In the genomic region with DNA sequence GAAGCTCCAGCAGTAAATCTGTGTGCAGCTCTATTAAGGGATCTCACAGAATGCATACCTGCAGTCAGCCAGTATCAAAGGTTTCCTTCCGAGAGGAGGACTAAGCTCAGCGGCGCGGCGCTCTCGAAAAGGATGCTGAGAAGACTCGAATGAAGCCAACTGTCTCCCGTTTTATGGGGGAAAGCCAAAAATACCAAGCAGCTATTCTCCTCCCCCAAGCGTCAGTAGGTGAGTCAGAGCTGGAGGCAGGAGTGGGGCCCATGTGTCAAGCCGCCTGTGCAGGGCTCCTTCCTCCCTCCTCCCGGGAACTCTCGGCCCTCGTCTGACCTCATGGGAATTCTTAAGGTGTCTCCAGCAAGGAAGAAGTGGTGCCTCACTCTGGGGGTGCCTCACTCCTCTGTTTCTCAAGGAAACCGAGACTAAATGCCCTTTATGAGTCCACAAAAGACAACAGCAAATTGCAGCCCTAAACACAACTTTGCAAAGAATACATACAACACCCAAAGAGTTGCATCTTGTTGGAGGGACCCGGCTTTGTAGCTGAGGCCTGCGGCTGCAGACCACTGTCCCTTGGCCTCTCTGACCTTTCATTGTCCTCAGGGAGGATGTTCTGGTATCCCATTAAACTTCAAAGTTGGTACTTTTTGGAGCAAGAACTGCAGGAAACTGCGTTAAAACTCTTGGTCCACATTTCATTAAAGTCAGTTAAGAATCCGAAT, we compare ENCODE assay signal across 8 mouse cellular contexts. TPM values are rescaled to one million over a fixed set of nuclear protein-coding genes. Genes with fewer than 3 reads are reported as not detected.
DNase-seq lines count a peak whose midpoint lies in the region; ATAC-seq and TF ChIP-seq lines count a peak whose summit lies in the region.

No protein-coding gene starts in this region.

- peaks cover 42% of the 10 kb centered on the region for H3K79me2 ChIP-seq in CH12.LX (replicated peaks; ENCODE audit: control insufficient read depth, extremely low read depth, insufficient read depth, poor library complexity, severe bottlenecking)

- H3K4me3 ChIP-seq in CH12.LX (replicated peaks in 1 of 3; ENCODE audit: low read depth in 2 of 3, low read length in 2 of 3, poor library complexity in 1 of 3): peak overlapping the region; percentile 64 to 76 (median 75)
- H3K4me3 ChIP-seq in limb, embryonic 15.5 days: peak overlapping the region; percentile 67
- peak overlapping the region; percentile 69 for H3K4me3 ChIP-seq in neural tube, embryonic 15.5 days (replicated peaks)

- DNase-seq in B cell, adult 2 months: peak; percentile 23 to 27
- DNase-seq in CH12.LX (ENCODE audit: extremely low read depth): peak; percentile 91
- DNase-seq in cerebellum, adult 9-10 months: peak; percentile 90
- DNase-seq in frontal cortex, postnatal 25 days (ENCODE audit: low spot score in 2 of 2): peak; percentile 43 to 52
- DNase-seq in kidney, adult 18-20 months: peak; percentile 39
- no peak for DNase-seq in spleen, adult 12 weeks (ENCODE audit: low spot score)

- no peaks in the 10 kb centered on the region for H3K9me3 ChIP-seq in CH12.LX (replicated peaks; ENCODE audit: low read length)
- H3K9me3 ChIP-seq in limb, embryonic 15.5 days: no peaks in the 10 kb centered on the region
- no peaks in the 10 kb centered on the region for H3K9me3 ChIP-seq in neural tube, embryonic 15.5 days (replicated peaks)

- TF ChIP-seq RAD21 in CH12.LX (IDR thresholded peaks at IDR 0.05; ENCODE audit: low read depth, low read length): no peak

- dilution Hi-C loops in CH12.LX (cut with MboI; ENCODE audit: extremely low pct_ligation_motif_present, extremely low pct_unique_long_range_greater_than_20kb, low sequenced_read_pairs): no loop called here

- peaks cover 15 to 74% of the 10 kb centered on the region in 2 experiments for H3K4me1 ChIP-seq in CH12.LX (ENCODE audit: control insufficient read depth in 1 of 2, insufficient read depth in 2 of 2)
- H3K4me1 ChIP-seq in limb, embryonic 15.5 days: peaks cover 30% of the 10 kb centered on the region
- peaks cover 27% of the 10 kb centered on the region for H3K4me1 ChIP-seq in neural tube, embryonic 15.5 days

- peak overlapping the region; percentile 79 for H3K9ac ChIP-seq in CH12.LX (ENCODE audit: insufficient read depth, low read depth)
- no peak overlapping the region for H3K9ac ChIP-seq in limb, embryonic 15.5 days
- H3K9ac ChIP-seq in neural tube, embryonic 15.5 days (replicated peaks): no peak overlapping the region

- TF ChIP-seq POLR2A in CH12.LX (IDR thresholded peaks at IDR 0.05; ENCODE audit: low read depth, low read length): peak; percentile 94

- no peak for TF ChIP-seq CTCF in CH12.LX (conservative IDR thresholded peaks at IDR 0.05 in 1 of 2, IDR thresholded peaks at IDR 0.05 in 1 of 2; ENCODE audit: low read depth in 2 of 2, low read length in 2 of 2)

- no peaks in the 10 kb centered on the region for H3K36me3 ChIP-seq in CH12.LX (replicated peaks in 1 of 2; ENCODE audit: control insufficient read depth in 1 of 2, insufficient read depth in 1 of 2, low read length in 1 of 2)
- no peaks in the 10 kb centered on the region for H3K36me3 ChIP-seq in limb, embryonic 15.5 days
- no peaks in the 10 kb centered on the region for H3K36me3 ChIP-seq in neural tube, embryonic 15.5 days

- peak overlapping the region; percentile 87 for H3K27ac ChIP-seq in CH12.LX (ENCODE audit: insufficient read depth, low read depth)
- peak overlapping the region; percentile 44; the same call in 1 of the 2 replicates for H3K27ac ChIP-seq in limb, embryonic 15.5 days
- H3K27ac ChIP-seq in neural tube, embryonic 15.5 days (replicated peaks): no peak overlapping the region

- peak overlapping the region; percentile 91 for H3K4me2 ChIP-seq in CH12.LX (ENCODE audit: insufficient read depth, low read depth, poor library complexity, severe bottlenecking)
- peak overlapping the region; percentile 80 for H3K4me2 ChIP-seq in limb, embryonic 15.5 days
- H3K4me2 ChIP-seq in neural tube, embryonic 15.5 days: peak overlapping the region; percentile 96

- in situ Hi-C loops in CH12.LX (cut with MboI; ENCODE audit: low pct_ligation_motif_present, low pct_unique_long_range_greater_than_20kb, low sequenced_read_pairs): no loop called here

- H3K27me3 ChIP-seq in CH12.LX (replicated peaks): no peaks in the 10 kb centered on the region
- H3K27me3 ChIP-seq in limb, embryonic 15.5 days: peaks cover 10% of the 10 kb centered on the region
- H3K27me3 ChIP-seq in neural tube, embryonic 15.5 days (replicated peaks): peaks cover 25% of the 10 kb centered on the region

- WGBS in limb, embryonic 15.5 days: 5% methylated on average over 18 of the region's 18 CpGs
- WGBS in neural tube, embryonic 15.5 days: 4% methylated on average over 18 of the region's 18 CpGs

- TF ChIP-seq EP300 in CH12.LX (IDR thresholded peaks at IDR 0.05; ENCODE audit: low read length): peak; percentile 80

- ATAC-seq in limb, embryonic 15.5 days (ENCODE audit: insufficient number of reproducible peaks, low FRiP score, low TSS enrichment, low read depth): no peak
- ATAC-seq in neural tube, embryonic 15.5 days (ENCODE audit: low FRiP score): no peak

TF ChIP-seq in CH12.LX, 34 proteins besides CTCF, POLR2A, EP300 and RAD21:
- peak; percentile 82; the same call in 1 of the 2 replicates for TF ChIP-seq MYC (IDR thresholded peaks at IDR 0.05; ENCODE audit: low read depth, low read length)
- no peak; the same call in 1 of the 2 replicates for TF ChIP-seq CHD1 (IDR thresholded peaks at IDR 0.05; ENCODE audit: low read depth, low read length)
- no peak for TF ChIP-seq ZKSCAN1 (IDR thresholded peaks at IDR 0.05; ENCODE audit: borderline replicate concordance, low read depth, low read length)
- TF ChIP-seq ETS1 (conservative IDR thresholded peaks at IDR 0.05; ENCODE audit: low read depth, low read length): peak; percentile 98
- no peak for TF ChIP-seq PAX5 (IDR thresholded peaks at IDR 0.05; ENCODE audit: low read length)
- TF ChIP-seq USF1 (IDR thresholded peaks at IDR 0.05; ENCODE audit: low read depth, low read length): no peak
- TF ChIP-seq USF2 (conservative IDR thresholded peaks at IDR 0.05; ENCODE audit: low read depth, low read length): no peak
- TF ChIP-seq ZNF384 (IDR thresholded peaks at IDR 0.05; ENCODE audit: low read depth, low read length): no peak
- TF ChIP-seq JUND (conservative IDR thresholded peaks at IDR 0.05; ENCODE audit: low read depth, low read length): peak; percentile 79
- peak; percentile 87 for TF ChIP-seq MAZ (IDR thresholded peaks at IDR 0.05; ENCODE audit: low read depth, low read length)
- TF ChIP-seq ZC3H11A (IDR thresholded peaks at IDR 0.05; ENCODE audit: low read depth, low read length): no peak
- TF ChIP-seq E2F4 (IDR thresholded peaks at IDR 0.05; ENCODE audit: insufficient replicate concordance, low read depth, low read length): no peak
- TF ChIP-seq POLR2AphosphoS2 (IDR thresholded peaks at IDR 0.05; ENCODE audit: low read depth, low read length): peak; percentile 74; the same call in 1 of the 2 replicates
- TF ChIP-seq JUN (IDR thresholded peaks at IDR 0.05; ENCODE audit: insufficient read depth, low read depth, low read length): peak; percentile 76
- peak; percentile 92 for TF ChIP-seq ZMIZ1 (IDR thresholded peaks at IDR 0.05; ENCODE audit: low read depth, low read length)
- TF ChIP-seq BHLHE40 (IDR thresholded peaks at IDR 0.05; ENCODE audit: low read depth, low read length): peak; percentile 86
- no peak for TF ChIP-seq GABPA (IDR thresholded peaks at IDR 0.05; ENCODE audit: insufficient replicate concordance, low read depth, low read length)
- TF ChIP-seq SIN3A (IDR thresholded peaks at IDR 0.05; ENCODE audit: low read length): peak; percentile 75; the same call in 1 of the 2 replicates
- peak; percentile 95 for TF ChIP-seq TBP (conservative IDR thresholded peaks at IDR 0.05; ENCODE audit: low read depth, low read length)
- peak; percentile 87; the same call in 1 of the 2 replicates for TF ChIP-seq RCOR1 (conservative IDR thresholded peaks at IDR 0.05; ENCODE audit: low read depth, low read length)
- peak; percentile 37; the same call in 1 of the 2 replicates for TF ChIP-seq NRF1 (IDR thresholded peaks at IDR 0.05; ENCODE audit: low read depth, low read length)
- peak; percentile 18; the same call in 1 of the 2 replicates for TF ChIP-seq UBTF (IDR thresholded peaks at IDR 0.05; ENCODE audit: low read depth, low read length)
- no peak for TF ChIP-seq SMC3 (IDR thresholded peaks at IDR 0.05; ENCODE audit: low read depth, low read length)
- peak; percentile 98 for TF ChIP-seq IRF4 (IDR thresholded peaks at IDR 0.05; ENCODE audit: low read depth, low read length)
- TF ChIP-seq MXI1 (IDR thresholded peaks at IDR 0.05; ENCODE audit: low read depth, low read length): peak; percentile 89
- no peak; the same call in 1 of the 2 replicates for TF ChIP-seq HCFC1 (IDR thresholded peaks at IDR 0.05; ENCODE audit: low read depth, low read length)
- TF ChIP-seq CHD2 (IDR thresholded peaks at IDR 0.05; ENCODE audit: low read length): peak; percentile 58; the same call in 1 of the 2 replicates
- TF ChIP-seq KAT2A (IDR thresholded peaks at IDR 0.05; ENCODE audit: insufficient replicate concordance, low read length): no peak
- peak; percentile 51; the same call in 1 of the 2 replicates for TF ChIP-seq ELF1 (IDR thresholded peaks at IDR 0.05; ENCODE audit: low read depth, low read length)
- TF ChIP-seq MAFK (IDR thresholded peaks at IDR 0.05; ENCODE audit: insufficient replicate concordance, low read length): 0 out of 2 replicates have a peak, but pooled peaks have one; percentile 29
- TF ChIP-seq NELFE (IDR thresholded peaks at IDR 0.05; ENCODE audit: low read depth, low read length): peak; percentile 84
- TF ChIP-seq MEF2A (IDR thresholded peaks at IDR 0.05; ENCODE audit: borderline replicate concordance, low read depth, low read length): peak; percentile 98
- TF ChIP-seq TCF12 (IDR thresholded peaks at IDR 0.05; ENCODE audit: low read depth, low read length): peak; percentile 92
- TF ChIP-seq MAX (IDR thresholded peaks at IDR 0.05; ENCODE audit: low read length): peak; percentile 80

RNA-seq across cellular contexts. Expression of a gene that starts 2.0 kb away (rescaled TPM):
- total RNA-seq in CH12.LX (2012; rRNA removed) (70.6 and 124 TPM in 2 replicates), CH12.LX (2014; rRNA removed) (101 and 127 TPM in 2 replicates)
- 43.0 and 52.7 TPM in 2 replicates for polyA plus RNA-seq in CH12.LX (2012; ENCODE audit: insufficient read length, low read depth)
- polyA plus RNA-seq in limb, embryonic 15.5 days (2015; fragmentation: Nextera tagmentation; extraction: Ambion mirVana): 22.9 and 28.1 TPM in 2 replicates
- polyA plus RNA-seq in neural tube, embryonic 15.5 days (2015; fragmentation: Nextera tagmentation; extraction: Ambion mirVana): 6.0 and 11.5 TPM in 2 replicates
